Mouse (Mus musculus) effector memory CD4-positive, alpha-beta T cell, adult 7 months (primary cell): ENCODE results near the gene Slc9a3r1. TPM values are rescaled to one million over a fixed set of nuclear protein-coding genes. Genes with fewer than 3 reads are reported as not detected.

Experiments used
- polyA plus RNA-seq: library from polyadenylated mRNA; unstranded; fragments of 100-300 nt; shearing (Covaris generic); gene quantifications from one replicate; pipeline ENCODE4 v1.2.1, GENCODE M21; 2017

Gene Slc9a3r1
- polyA plus RNA-seq, result 214 TPM

DNA sequence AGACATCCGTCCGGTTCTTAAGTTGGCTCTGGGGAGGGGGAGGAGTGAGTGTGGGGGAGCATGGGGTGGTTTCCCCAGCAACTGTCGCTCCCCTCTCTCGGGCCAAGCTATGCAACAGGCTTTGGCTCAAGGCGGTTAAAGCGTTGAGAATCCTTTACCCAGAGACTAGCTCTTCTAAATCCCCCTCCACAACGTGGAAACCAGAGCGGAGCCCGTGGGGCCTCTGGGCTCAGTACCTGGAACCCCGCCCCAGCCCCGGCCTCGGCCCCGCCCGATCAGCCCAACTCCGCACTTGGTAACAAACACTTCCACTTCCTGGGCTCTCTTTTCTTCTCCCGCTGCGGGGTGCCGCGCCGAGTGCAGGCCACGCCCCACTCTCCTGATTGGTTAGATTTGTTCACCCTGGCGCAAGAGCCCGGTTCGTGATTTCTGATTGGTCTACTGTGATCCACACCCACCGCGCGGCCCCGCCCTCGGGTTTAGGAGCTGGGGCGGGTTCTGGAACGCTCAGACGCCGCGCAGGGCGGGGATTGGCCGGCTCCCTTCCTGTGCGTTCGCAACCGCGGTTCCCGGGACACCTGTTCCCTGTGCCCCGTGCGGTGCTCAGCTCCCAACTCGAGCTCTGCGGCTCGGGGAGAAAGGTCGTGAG, at the start of gene Slc9a3r1:
TSS of gene Slc9a3r1 (plus strand) at position 510 of the 649 bp plus-strand sequence.

DNA sequence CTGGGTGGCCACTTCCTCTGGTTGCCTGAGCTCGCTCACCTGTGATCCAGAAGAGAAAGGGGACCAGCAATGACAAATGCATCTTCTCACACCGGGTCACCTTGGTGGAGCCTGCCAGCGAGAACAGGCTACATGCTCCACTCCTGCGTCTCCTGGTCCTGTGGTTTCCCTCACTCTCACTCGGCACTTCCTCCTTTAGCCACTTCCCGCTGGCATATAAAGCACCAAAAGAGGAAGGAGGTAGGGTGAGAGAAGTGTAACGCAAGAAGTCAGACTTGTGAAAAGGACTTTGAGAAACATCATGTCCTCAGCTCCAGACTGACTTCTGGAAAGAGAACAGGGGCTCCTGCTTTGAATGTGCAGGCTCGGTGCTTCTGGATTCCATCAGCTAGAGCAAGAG, 29.3 kb upstream of the Slc9a3r1 start, which contains the start of gene Cd300lf:
TSS of gene Cd300lf (minus strand) at position 193 of the 400 bp plus-strand sequence.

DNA sequence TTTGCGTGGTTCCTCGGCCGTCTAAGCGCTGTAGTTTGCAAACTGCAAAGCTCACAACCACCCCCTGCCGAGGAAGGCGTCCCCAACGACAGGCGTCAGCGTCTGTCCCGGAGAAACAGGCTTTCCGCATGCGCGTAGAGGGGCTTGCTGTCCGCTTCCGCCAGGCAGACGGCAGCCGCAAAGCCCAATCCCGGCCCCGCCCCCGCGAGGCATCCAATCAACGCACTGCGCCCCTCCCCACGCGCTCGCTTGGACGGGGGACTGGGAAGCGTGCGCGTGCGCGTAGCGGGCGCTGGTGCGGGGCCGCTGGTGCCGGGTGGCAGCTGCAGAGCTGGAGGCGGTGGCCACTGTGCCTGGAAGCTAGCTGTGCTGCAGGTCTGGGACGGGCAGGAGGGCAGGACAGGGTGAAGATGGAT, 24.1 kb downstream of the Slc9a3r1 start, which contains the start of gene Tmem104:
TSS of gene Tmem104 (plus strand) at position 264 of the 416 bp plus-strand sequence.

DNA sequence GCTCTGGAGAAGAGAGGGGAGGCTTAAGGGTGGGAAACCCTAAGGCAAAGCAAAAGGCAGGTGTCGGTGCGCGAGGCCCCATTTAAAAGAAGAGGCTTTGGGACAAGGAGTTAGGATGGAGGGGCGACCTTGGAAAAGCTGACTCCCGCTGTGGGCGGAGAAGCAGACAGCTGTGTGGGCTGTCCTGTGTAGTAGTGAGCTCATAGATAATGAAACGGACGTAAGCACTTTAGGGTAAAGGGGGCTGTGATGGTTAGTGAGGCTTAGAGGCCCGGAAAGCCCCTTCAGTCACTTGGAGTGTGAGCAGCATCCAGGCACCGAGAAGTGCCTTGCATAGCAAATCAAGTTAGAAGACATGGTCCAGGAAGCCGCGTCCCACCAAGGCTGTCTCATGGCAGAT, 24.6 kb downstream of the Slc9a3r1 start, which contains the start of gene Nat9:
TSS of gene Nat9 (minus strand) at position 167 of the 400 bp plus-strand sequence.

Other genes starting within 250 kb of the Slc9a3r1 start
- not detected for gene Cd300lb, start 229.0 kb upstream of the Slc9a3r1 start, polyA plus RNA-seq
- not detected for gene Cd300c, start 194.2 kb upstream of the Slc9a3r1 start, polyA plus RNA-seq
- not detected for gene Cd300ld, start 173.4 kb upstream of the Slc9a3r1 start, polyA plus RNA-seq
- not detected for gene Cd300c2, start 161.5 kb upstream of the Slc9a3r1 start, polyA plus RNA-seq
- gene Cd300ld2, start 147.1 kb upstream of the Slc9a3r1 start, polyA plus RNA-seq, result not detected
- gene Cd300ld4, start 136.3 kb upstream of the Slc9a3r1 start, polyA plus RNA-seq, result not detected
- gene Cd300ld5, start 125.6 kb upstream of the Slc9a3r1 start, polyA plus RNA-seq, result not detected
- gene Cd300ld3, start 114.9 kb upstream of the Slc9a3r1 start, polyA plus RNA-seq, result not detected
- gene Cd300e, start 101.2 kb upstream of the Slc9a3r1 start, polyA plus RNA-seq, result not detected
- 64.9 TPM for gene Rab37, start 71.9 kb upstream of the Slc9a3r1 start, polyA plus RNA-seq
- gene Cd300lf, start 29.3 kb upstream of the Slc9a3r1 start, polyA plus RNA-seq, result not detected
- gene Tmem104, start 24.1 kb downstream of the Slc9a3r1 start, polyA plus RNA-seq, result 16.7 TPM
- 9.5 TPM for gene Nat9, start 24.5 kb downstream of the Slc9a3r1 start, polyA plus RNA-seq
- gene Grin2c, start 103.9 kb downstream of the Slc9a3r1 start, polyA plus RNA-seq, result not detected
- gene Fdxr, start 113.7 kb downstream of the Slc9a3r1 start, polyA plus RNA-seq, result 17.1 TPM
- 0.17 TPM for gene Fads6, start 134.3 kb downstream of the Slc9a3r1 start, polyA plus RNA-seq
- not detected for gene Otop2, start 143.8 kb downstream of the Slc9a3r1 start, polyA plus RNA-seq
- not detected for gene Ush1g, start 158.7 kb downstream of the Slc9a3r1 start, polyA plus RNA-seq
- 0.32 TPM for gene Otop3, start 171.4 kb downstream of the Slc9a3r1 start, polyA plus RNA-seq
- 47.3 TPM for gene Hid1, start 204.4 kb downstream of the Slc9a3r1 start, polyA plus RNA-seq
- gene Cdr2l, start 218.6 kb downstream of the Slc9a3r1 start, polyA plus RNA-seq, result 0.34 TPM
- 82.4 TPM for gene Mrpl58, start 240.4 kb downstream of the Slc9a3r1 start, polyA plus RNA-seq